18 mouse cellular contexts compared by ENCODE assay signal in genomic region chr1:120704201-120704600, GRCm38 (mm10).
"Had no signal": no experiment of that assay in that cellular context is flagged by ENCODE, and none has a peak within 500 bp of the region (broad histone marks: within the 10 kb centered on the region; RNA-seq: fewer than 3 reads in every experiment).

No protein-coding gene starts in this region.

- H3K9ac ChIP-seq: liver, embryonic 15.5 days; liver, postnatal 0 days; lung, embryonic 15.5 days; midbrain, embryonic 12.5 days; neural tube, embryonic 12.5 days; stomach, embryonic 15.5 days had no signal

- H3K4me2 ChIP-seq: liver, embryonic 15.5 days; lung, embryonic 15.5 days; midbrain, embryonic 12.5 days; neural tube, embryonic 12.5 days; stomach, embryonic 15.5 days had no signal

- H3K4me3 ChIP-seq: liver, embryonic 15.5 days; lung, embryonic 15.5 days; megakaryocyte, embryonic 14.5 days; midbrain, embryonic 12.5 days; neural tube, embryonic 12.5 days; stomach, embryonic 15.5 days had no signal

- H3K27me3 ChIP-seq: liver, embryonic 15.5 days; lung, embryonic 15.5 days; megakaryocyte, embryonic 14.5 days; midbrain, embryonic 12.5 days; neural tube, embryonic 12.5 days; stomach, embryonic 15.5 days had no signal

- ATAC-seq: liver, postnatal 0 days; lung, postnatal 0 days had no signal

- H3K27ac ChIP-seq: liver, embryonic 15.5 days; lung, embryonic 15.5 days; macrophage; midbrain, embryonic 12.5 days; neural tube, embryonic 12.5 days; stomach, embryonic 15.5 days; stomach, postnatal 0 days had no signal

- H3K36me3 ChIP-seq: liver, embryonic 15.5 days; lung, embryonic 15.5 days; midbrain, embryonic 12.5 days; neural tube, embryonic 12.5 days; stomach, embryonic 15.5 days had no signal

- H3K4me1 ChIP-seq: liver, embryonic 15.5 days; lung, embryonic 15.5 days; megakaryocyte, embryonic 14.5 days; midbrain, embryonic 12.5 days; neural tube, embryonic 12.5 days; stomach, embryonic 15.5 days had no signal

- DNase-seq: liver, postnatal 0 days; lung, adult 2 months; lung, postnatal 14 days; lung, postnatal 36 days; midbrain, embryonic 14.5 days; right cerebral cortex, postnatal 14 days; thymus, adult 2 months; thymus, postnatal 25 days; thymus, postnatal 4 days had no signal

- H3K9me3 ChIP-seq: liver, embryonic 15.5 days; lung, embryonic 15.5 days; midbrain, embryonic 12.5 days; neural tube, embryonic 12.5 days; stomach, embryonic 15.5 days had no signal
